Mouse (Mus musculus) megakaryocyte progenitor cell, adult 5-6 weeks (primary cell): ENCODE results near the gene Unc13a. TPM values are rescaled to one million over a fixed set of nuclear protein-coding genes. Genes with fewer than 3 reads are reported as not detected.

Source experiments
- ATAC-seq: replicated peaks from 2 replicates; pipeline ENCODE4 v1.8.0; 2016; ENCODE audit warnings: mild to moderate bottlenecking, moderate TSS enrichment, inconsistent platforms; ENCODE audit not compliant: poor library complexity
- total RNA-seq, 2 experiments: library from RNA; stranded (forward) in 1 of 2; stranded (reverse) in 1 of 2; fragments of 157-497, 149-512 nt in 1 of 2; fragments of 200-1000 nt in 1 of 2; gene quantifications; 2 replicates each; pipeline versions ENCODE4 v1.2.3 to v1.2.4; 2015 to 2017

Unc13a gene
- total RNA-seq, 2 experiments from 2014 or later: 0.79 to 1.8 TPM

DNA sequence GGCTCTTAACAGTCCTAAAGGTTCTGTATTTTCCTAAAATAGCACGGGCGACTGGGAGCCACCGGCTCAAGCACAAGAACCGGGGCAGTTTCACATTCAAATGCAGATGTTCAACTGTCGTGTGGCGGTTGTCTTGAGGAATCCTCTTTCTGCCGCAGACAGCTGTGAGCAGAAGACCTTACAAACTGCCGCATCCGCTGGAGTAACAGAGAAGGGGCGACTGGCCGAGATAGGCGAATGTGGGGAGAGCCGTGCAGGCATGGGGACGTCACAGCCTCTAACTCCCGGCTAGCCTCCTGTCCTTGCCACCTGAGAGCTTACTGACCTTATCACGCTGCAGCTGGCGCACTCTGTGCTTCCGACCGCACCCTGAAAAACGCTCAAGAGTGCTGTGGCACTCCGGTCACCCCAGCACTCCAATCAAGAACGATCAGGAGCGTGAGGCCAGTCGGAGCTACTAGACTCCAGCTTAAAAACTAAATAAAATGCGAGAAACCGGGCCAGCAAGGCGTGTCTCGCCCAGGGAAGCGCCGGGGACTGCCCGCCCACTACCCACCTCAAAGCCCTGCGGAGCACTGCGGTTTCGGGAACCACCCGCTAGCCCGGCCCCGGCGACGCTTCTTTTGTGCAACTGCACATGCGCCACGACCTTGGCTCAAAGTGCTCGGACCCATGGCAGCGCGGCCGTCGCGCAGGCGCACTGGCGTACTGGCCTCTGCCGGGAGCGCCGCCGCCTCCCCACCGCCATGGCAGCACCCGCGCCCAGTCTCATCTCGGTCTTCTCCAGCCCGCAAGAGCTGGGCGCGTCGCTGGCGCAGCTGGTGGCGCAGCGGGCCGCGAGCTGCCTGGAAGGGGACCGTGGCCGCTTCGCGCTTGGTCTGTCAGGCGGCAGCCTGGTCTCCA is 79.8 kb downstream of the Unc13a start, which contains the start of gene Pgls:
Gene Pgls (plus strand): TSS at position 706 of the 903 bp plus-strand sequence.
- peak; percentile 66 for ATAC-seq

DNA sequence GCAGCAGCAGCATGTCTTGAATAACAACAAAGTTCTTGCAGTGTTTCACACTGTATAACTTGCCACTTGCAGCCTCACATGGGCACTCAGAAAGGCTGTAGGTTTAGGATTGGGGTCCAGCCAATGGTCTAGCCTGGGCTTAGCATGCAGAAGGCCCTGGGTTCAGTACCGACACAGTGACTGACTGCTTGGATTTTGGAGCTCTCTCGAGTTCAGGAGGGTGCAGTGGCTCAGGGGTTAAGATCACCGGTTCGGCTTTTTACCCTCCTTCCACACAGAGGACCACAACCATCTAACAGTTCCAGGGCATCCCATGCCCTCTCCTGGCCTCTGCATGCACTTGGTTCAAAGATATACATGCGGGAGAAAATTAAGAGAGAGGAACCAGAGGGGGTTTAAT is 80.5 kb downstream of the Unc13a start:
- 0 out of 2 replicates have a peak, but pooled peaks have one; percentile 0 for ATAC-seq

DNA sequence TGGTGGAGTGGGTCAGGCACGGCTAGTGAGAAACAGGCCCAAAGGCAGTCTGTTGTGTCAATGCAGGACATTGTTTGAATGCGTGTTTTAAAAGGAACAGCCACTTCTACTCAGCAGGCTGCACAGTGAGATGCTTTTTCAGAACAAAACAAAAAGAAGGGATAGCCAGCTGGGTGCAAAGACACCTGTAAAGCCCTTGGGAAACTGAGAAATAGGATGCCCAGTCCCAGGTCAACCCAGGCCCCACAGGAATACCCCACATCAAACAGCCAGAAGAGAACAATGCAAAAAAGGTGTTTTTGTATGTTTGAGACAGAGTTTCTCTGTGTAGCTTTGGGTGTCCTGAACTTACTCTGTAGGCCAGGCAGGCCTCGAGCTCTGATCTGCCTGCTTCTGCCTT is 82.8 kb downstream of the Unc13a start:
- no peak for ATAC-seq

DNA sequence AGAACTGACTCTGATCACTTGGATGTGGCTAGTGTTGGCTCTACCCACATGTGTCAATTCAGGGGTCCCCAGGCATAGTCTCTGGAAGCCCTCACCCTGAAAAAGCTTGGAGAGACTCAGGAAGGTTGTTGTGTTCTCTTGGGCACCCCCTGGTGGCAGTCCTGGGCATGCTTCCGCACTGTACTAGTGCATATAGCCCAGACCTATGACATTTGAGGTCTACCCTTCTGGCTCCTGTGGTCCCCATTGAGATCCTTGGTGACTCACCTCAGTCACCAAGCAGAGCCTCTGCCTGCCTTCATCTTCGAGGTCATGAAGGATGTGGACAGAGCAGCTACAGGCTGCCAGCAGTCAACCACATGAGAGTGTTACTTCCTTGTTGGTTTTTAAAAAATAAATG is 84.7 kb downstream of the Unc13a start:
- ATAC-seq: peak; percentile 45

DNA sequence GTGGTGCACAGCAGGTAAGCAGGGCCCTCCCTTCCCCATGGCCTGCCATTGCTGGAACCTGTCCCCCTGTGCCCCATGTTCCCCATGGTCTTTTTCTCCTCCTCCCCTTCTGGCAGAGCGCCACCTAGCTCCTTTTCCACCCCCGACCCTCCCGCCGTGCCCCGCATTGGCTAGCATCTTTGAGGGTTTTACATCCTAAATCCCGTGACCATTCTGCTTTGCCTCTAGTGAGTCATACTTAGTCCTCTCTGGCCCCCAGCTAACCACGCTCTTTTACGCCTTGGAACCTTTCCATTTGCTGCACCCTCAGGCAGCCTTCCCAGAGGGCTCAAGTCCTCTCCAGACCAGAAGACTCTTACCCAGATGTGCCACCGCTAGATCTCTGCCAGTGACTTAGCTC is 91.4 kb downstream of the Unc13a start:
- no peak for ATAC-seq

DNA sequence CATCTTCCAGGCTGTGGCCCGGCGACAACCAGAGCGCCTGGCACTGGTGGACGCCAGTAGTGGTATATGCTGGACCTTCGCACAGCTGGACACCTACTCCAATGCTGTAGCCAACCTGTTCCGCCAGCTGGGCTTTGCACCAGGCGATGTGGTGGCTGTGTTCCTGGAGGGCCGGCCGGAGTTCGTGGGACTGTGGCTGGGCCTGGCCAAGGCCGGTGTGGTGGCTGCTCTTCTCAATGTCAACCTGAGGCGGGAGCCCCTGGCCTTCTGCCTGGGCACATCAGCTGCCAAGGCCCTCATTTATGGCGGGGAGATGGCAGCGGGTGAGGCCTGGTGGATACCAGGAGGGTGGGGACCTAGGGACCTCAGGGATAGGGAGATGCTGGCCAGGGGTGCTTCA is 92.1 kb downstream of the Unc13a start:
- ATAC-seq: no peak

DNA sequence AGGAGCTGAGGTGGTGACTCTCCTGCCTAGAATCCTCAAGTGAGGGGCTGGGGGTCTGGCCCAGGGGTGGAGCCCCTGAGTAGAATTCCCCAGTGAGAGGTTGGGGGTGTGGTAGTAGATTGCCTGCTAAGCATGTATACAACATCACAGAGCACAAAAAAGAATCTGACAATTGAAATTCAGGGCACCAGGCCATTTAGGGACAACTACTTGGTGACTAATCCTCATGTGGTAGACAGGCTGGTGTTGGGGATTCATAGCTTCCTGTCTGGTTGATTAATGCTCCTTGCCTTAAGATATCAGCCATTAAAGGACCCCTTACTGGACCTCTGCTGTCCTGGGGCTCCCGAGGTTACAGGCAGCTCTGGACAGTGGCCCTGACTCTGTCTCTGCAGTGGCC is 92.5 kb downstream of the Unc13a start:
- ATAC-seq: no peak

DNA sequence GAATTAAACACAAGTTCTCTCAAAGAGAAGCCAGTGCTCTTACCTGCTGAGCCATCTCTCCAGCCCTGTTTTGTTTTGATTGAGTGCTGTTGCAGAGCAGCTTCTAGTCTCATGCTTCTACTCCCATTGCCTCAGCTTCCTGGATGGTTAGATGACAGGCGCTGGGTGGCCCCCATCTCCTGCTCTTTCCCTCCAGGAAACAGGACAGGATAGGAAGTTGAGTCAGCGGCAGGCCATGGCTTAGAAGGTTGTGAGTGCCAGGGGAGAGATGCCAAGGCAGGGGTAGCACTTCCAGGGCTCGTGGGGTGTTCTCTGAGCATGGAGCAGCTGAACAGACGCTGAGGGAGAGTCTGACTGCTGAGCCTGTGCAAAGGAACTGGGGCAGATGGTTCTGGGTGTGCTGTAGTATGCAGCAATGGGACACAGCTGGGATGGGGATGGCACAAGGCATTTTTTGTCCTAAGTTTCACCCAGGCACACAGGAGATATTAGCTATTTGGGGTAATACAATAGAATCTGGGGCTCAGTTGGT is 93.6 kb downstream of the Unc13a start:
- ATAC-seq: no peak

DNA sequence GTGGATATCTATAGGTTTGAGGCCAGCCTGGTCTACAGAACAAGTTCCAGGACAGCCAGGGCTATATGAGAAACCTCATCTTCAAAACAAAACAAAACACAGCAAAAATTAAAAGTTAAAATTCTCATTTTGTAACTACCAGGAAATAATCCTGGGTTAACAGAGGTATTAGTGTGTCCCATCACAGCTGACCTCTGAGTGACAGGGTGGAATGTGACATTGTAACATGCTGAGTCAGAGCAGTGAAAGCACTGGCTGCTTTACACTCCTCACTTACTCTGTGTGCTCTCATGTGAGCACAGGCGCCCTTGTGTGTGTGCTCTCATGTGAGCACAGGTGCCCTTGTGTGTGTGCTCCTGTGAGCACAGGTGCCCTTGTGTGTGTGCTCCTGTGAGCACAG is 96.5 kb downstream of the Unc13a start:
- no peak for ATAC-seq

DNA sequence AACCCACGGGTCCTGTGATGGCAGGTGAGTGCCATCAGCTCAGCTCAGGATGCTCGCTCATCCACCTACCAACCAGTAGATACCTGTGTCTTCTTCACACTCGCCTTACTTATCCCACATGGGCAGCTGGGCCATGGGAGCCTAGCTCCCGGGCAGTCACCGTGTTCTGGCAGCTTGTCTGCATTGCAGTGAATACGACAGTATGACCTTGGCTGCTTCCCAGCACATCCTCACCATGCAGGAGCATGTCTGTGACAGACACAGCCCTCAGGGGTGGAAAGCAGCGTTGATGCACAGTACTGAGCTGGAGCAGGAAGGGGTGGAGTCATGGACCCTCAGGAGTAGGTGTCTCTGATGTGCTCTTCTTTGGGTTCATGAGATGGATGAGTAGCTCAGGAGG is 97.1 kb downstream of the Unc13a start:
- ATAC-seq: no peak

Other genes starting within 250 kb of the Unc13a start
- gene Abhd8, start 208.1 kb downstream of the Unc13a start, total RNA-seq (2015): 2.3 and 3.1 TPM in 2 replicates
- gene Abhd8, start 208.1 kb downstream of the Unc13a start, total RNA-seq (2017): 8.2 and 8.3 TPM in 2 replicates
- 60.0 and 66.1 TPM in 2 replicates for gene Mrpl34, start 206.8 kb downstream of the Unc13a start, total RNA-seq (2015)
- 50.2 and 53.6 TPM in 2 replicates for gene Mrpl34, start 206.8 kb downstream of the Unc13a start, total RNA-seq (2017)
- 32.3 and 37.0 TPM in 2 replicates for gene Dda1, start 202.6 kb downstream of the Unc13a start, total RNA-seq (2015)
- 14.1 and 14.7 TPM in 2 replicates for gene Dda1, start 202.6 kb downstream of the Unc13a start, total RNA-seq (2017)
- gene Ano8, start 185.8 kb downstream of the Unc13a start, total RNA-seq (2015): 0.22 and 0.64 TPM in 2 replicates
- 3.1 and 3.6 TPM in 2 replicates for gene Ano8, start 185.8 kb downstream of the Unc13a start, total RNA-seq (2017)
- 5.9 TPM in 2 replicates for gene Gtpbp3, start 183.7 kb downstream of the Unc13a start, total RNA-seq (2015)
- 23.4 and 26.5 TPM in 2 replicates for gene Gtpbp3, start 183.7 kb downstream of the Unc13a start, total RNA-seq (2017)
- 0.67 and 0.76 TPM in 2 replicates for gene Plvap, start 160.0 kb downstream of the Unc13a start, total RNA-seq (2015)
- 0.71 and 2.7 TPM in 2 replicates for gene Plvap, start 160.0 kb downstream of the Unc13a start, total RNA-seq (2017)
- gene Ccdc194, start 146.0 kb downstream of the Unc13a start, total RNA-seq (2015): 0.07 TPM in 1 of 2 replicates, not detected in the other
- not detected in 2 replicates for gene Ccdc194, start 146.0 kb downstream of the Unc13a start, total RNA-seq (2017)
- gene Bst2, start 134.3 kb downstream of the Unc13a start, total RNA-seq (2015): 11.3 and 15.7 TPM in 2 replicates
- 50.9 and 62.2 TPM in 2 replicates for gene Bst2, start 134.3 kb downstream of the Unc13a start, total RNA-seq (2017)
- 45.4 and 49.8 TPM in 2 replicates for gene Mvb12a, start 128.8 kb downstream of the Unc13a start, total RNA-seq (2015)
- 65.6 and 76.6 TPM in 2 replicates for gene Mvb12a, start 128.8 kb downstream of the Unc13a start, total RNA-seq (2017)
- 0.17 TPM in 1 of 2 replicates, not detected in the other for gene Tmem221, start 112.9 kb downstream of the Unc13a start, total RNA-seq (2015)
- gene Tmem221, start 112.9 kb downstream of the Unc13a start, total RNA-seq (2017): not detected in 2 replicates
- gene Nxnl1, start 105.2 kb downstream of the Unc13a start, total RNA-seq (2015): not detected in 2 replicates
- not detected in 2 replicates for gene Nxnl1, start 105.2 kb downstream of the Unc13a start, total RNA-seq (2017)
- 3.6 TPM in 2 replicates for gene Slc27a1, start 102.9 kb downstream of the Unc13a start, total RNA-seq (2015)
- gene Slc27a1, start 102.9 kb downstream of the Unc13a start, total RNA-seq (2017): 3.5 and 3.8 TPM in 2 replicates
- 116 and 134 TPM in 2 replicates for gene Pgls, start 79.6 kb downstream of the Unc13a start, total RNA-seq (2015)
- 128 and 131 TPM in 2 replicates for gene Pgls, start 79.6 kb downstream of the Unc13a start, total RNA-seq (2017)
- 6.5 and 10.2 TPM in 2 replicates for gene Fam129c, start 74.1 kb downstream of the Unc13a start, total RNA-seq (2015)
- gene Fam129c, start 74.1 kb downstream of the Unc13a start, total RNA-seq (2017): 1.00 and 5.3 TPM in 2 replicates
- 54.0 and 63.0 TPM in 2 replicates for gene Colgalt1, start 60.8 kb downstream of the Unc13a start, total RNA-seq (2015)
- 62.0 and 67.2 TPM in 2 replicates for gene Colgalt1, start 60.8 kb downstream of the Unc13a start, total RNA-seq (2017)
- gene Jak3, start 4.5 kb upstream of the Unc13a start, total RNA-seq (2015): 9.3 and 11.8 TPM in 2 replicates
- 7.7 and 9.9 TPM in 2 replicates for gene Jak3, start 4.5 kb upstream of the Unc13a start, total RNA-seq (2017)
- 7.1 and 7.2 TPM in 2 replicates for gene Insl3, start 17.5 kb upstream of the Unc13a start, total RNA-seq (2015)
- gene Insl3, start 17.5 kb upstream of the Unc13a start, total RNA-seq (2017): 1.2 and 1.8 TPM in 2 replicates
- 0.15 and 0.54 TPM in 2 replicates for gene B3gnt3, start 30.0 kb upstream of the Unc13a start, total RNA-seq (2015)
- 0.12 and 0.34 TPM in 2 replicates for gene B3gnt3, start 30.0 kb upstream of the Unc13a start, total RNA-seq (2017)
- gene Fcho1, start 54.0 kb upstream of the Unc13a start, total RNA-seq (2015): 49.8 and 51.5 TPM in 2 replicates
- 83.6 and 91.1 TPM in 2 replicates for gene Fcho1, start 54.0 kb upstream of the Unc13a start, total RNA-seq (2017)
- gene Zfp709, start 210.3 kb upstream of the Unc13a start, total RNA-seq (2015): 4.8 and 7.9 TPM in 2 replicates
- gene Zfp709, start 210.3 kb upstream of the Unc13a start, total RNA-seq (2017): 7.6 and 10.5 TPM in 2 replicates
- 3.9 and 5.9 TPM in 2 replicates for gene Zfp882, start 236.9 kb upstream of the Unc13a start, total RNA-seq (2015)
- gene Zfp882, start 236.9 kb upstream of the Unc13a start, total RNA-seq (2017): 5.2 and 7.0 TPM in 2 replicates
- gene Zfp617, start 236.9 kb upstream of the Unc13a start, total RNA-seq (2015): 19.6 and 21.4 TPM in 2 replicates
- gene Zfp617, start 236.9 kb upstream of the Unc13a start, total RNA-seq (2017): 9.7 and 12.6 TPM in 2 replicates